Mouse (Mus musculus) heart, embryonic 16.5 days (tissue): ENCODE data around the gene Hoxc9. TPM values are rescaled to one million over a fixed set of nuclear protein-coding genes. Genes with fewer than 3 reads are reported as not detected.

ENCODE experiments used
- ATAC-seq: fragments of 200-750 bp; cut with Nextera tagmentation; replicated peaks from 2 replicates; pipeline ENCODE4 v1.8.0; 2017; ENCODE audit warnings: moderate number of reproducible peaks; ENCODE audit not compliant: insufficient read depth, low FRiP score; ENCODE audit errors: extremely low read depth
- H3K27ac ChIP-seq: fragments of 300-500 bp; sonication (generic); 2 replicates; pipeline ENCODE4 v1.5.1; 2014; ENCODE audit warnings: mild to moderate bottlenecking, low read length, control low read depth, moderate library complexity
- H3K27me3 ChIP-seq: fragments of 300-500 bp; sonication (generic); 2 replicates; pipeline ENCODE4 v1.6.1; 2014; ENCODE audit warnings: low read length, mixed read lengths; ENCODE audit not compliant: control insufficient read depth, insufficient read depth
- H3K36me3 ChIP-seq: fragments of 300-500 bp; sonication (generic); 2 replicates; pipeline ENCODE4 v1.6.1; 2014; ENCODE audit not compliant: control insufficient read depth, insufficient read depth
- H3K4me1 ChIP-seq: fragments of 300-500 bp; sonication (generic); 2 replicates; pipeline ENCODE4 v1.6.1; 2014; ENCODE audit warnings: low read length, mixed read lengths; ENCODE audit not compliant: control insufficient read depth, insufficient read depth
- H3K4me2 ChIP-seq: fragments of 300-500 bp; sonication (generic); 2 replicates; pipeline ENCODE4 v1.6.1; 2014; ENCODE audit warnings: low read depth, mild to moderate bottlenecking, control low read depth, low read length
- H3K4me3 ChIP-seq: fragments of 300-500 bp; sonication (generic); 2 replicates; pipeline ENCODE4 v1.5.1; 2014; ENCODE audit warnings: mild to moderate bottlenecking, control low read depth, low read length
- H3K9ac ChIP-seq: fragments of 300-500 bp; sonication (generic); 2 replicates; pipeline ENCODE4 v1.6.1; 2014; ENCODE audit warnings: low read length, control low read depth
- H3K9me3 ChIP-seq: fragments of 300-500 bp; sonication (generic); replicated peaks from 2 replicates; pipeline ENCODE4 v1.6.1; 2016; ENCODE audit warnings: low read length; ENCODE audit not compliant: control insufficient read depth
- WGBS: fragments of 180-500 bp; shearing (Covaris S2); extraction: QIAGEN DNeasy Blood & Tissue Kit; methylation state at CpG from one replicate; pipeline ENCODE4 v1.1.7; 2014; 5-methylcytosine and 5-hydroxymethylcytosine counted together
- polyA plus RNA-seq: library from polyadenylated mRNA; unstranded; fragments of >200 nt; fragmentation: Nextera tagmentation; extraction: Ambion mirVana; gene quantifications from 2 replicates; pipeline ENCODE4 v1.2.1, GENCODE M21; 2015

Hoxc9 gene
- polyA plus RNA-seq, 1 experiment from 2014 or later: not detected

- no peak overlapping the region for H3K9ac ChIP-seq
- no peaks in the 10 kb centered on the region for H3K9me3 ChIP-seq
- WGBS: 1% methylated on average over 14 of the region's 14 CpGs
- peaks cover 7% of the 10 kb centered on the region for H3K4me1 ChIP-seq
- peaks cover 93% of the 10 kb centered on the region for H3K27me3 ChIP-seq
- ATAC-seq: no peak
- 0 out of 2 replicates have a peak overlapping the region, but pooled peaks have one; percentile 46 for H3K4me2 ChIP-seq
- no peak overlapping the region for H3K4me3 ChIP-seq
- H3K27ac ChIP-seq: no peak overlapping the region
- H3K36me3 ChIP-seq: no peaks in the 10 kb centered on the region
These were observed 4.7 kb downstream of the Hoxc9 start for GRCm38 (mm10) chr15:102980912-102981311.

- under 1% methylated on average over 88 of the region's 88 CpGs for WGBS
- H3K9ac ChIP-seq: no peak overlapping the region
- H3K27ac ChIP-seq: no peak overlapping the region
- peaks cover 93% of the 10 kb centered on the region for H3K27me3 ChIP-seq
- peak overlapping the region; percentile 29 for H3K4me3 ChIP-seq
- H3K4me1 ChIP-seq: peaks cover 7% of the 10 kb centered on the region
- no peaks in the 10 kb centered on the region for H3K9me3 ChIP-seq
- H3K36me3 ChIP-seq: no peaks in the 10 kb centered on the region
- peak overlapping the region; percentile 46 for H3K4me2 ChIP-seq
- ATAC-seq: no peak
These were observed 5.4 kb downstream of the Hoxc9 start for GRCm38 (mm10) chr15:102981379-102982288.

GRCm38 (mm10) chr15:102983716-102984115, 7.5 kb downstream of the Hoxc9 start:
- H3K9me3 ChIP-seq: no peaks in the 10 kb centered on the region
- 2% methylated on average over 12 of the region's 12 CpGs for whole genome bisulfite sequencing
- no peak overlapping the region for H3K4me2 ChIP-seq
- H3K4me3 ChIP-seq: no peak overlapping the region
- ATAC-seq: no peak
- peaks cover 92% of the 10 kb centered on the region for H3K27me3 ChIP-seq
- no peaks in the 10 kb centered on the region for H3K36me3 ChIP-seq
- no peak overlapping the region for H3K9ac ChIP-seq
- peaks cover 7% of the 10 kb centered on the region for H3K4me1 ChIP-seq
- no peak overlapping the region for H3K27ac ChIP-seq

GRCm38 (mm10) chr15:102984521-102984920, 8.3 kb downstream of the Hoxc9 start:
- Histone ChIP-seq H3K4me3 (no peak overlapping the region), H3K9me3 (no peaks in the 10 kb centered on the region), H3K4me2 (no peak overlapping the region), H3K27ac (no peak overlapping the region), H3K4me1 (peaks cover 7% of the 10 kb centered on the region), H3K27me3 (peaks cover 92% of the 10 kb centered on the region), H3K9ac (no peak overlapping the region), H3K36me3 (no peaks in the 10 kb centered on the region)
- ATAC-seq: no peak
- WGBS: 4% methylated on average over 10 of the region's 10 CpGs

GRCm38 (mm10) chr15:102984925-102985324, 8.7 kb downstream of the Hoxc9 start:
- Histone ChIP-seq H3K4me2 (no peak overlapping the region), H3K4me1 (peaks cover 7% of the 10 kb centered on the region), H3K4me3 (no peak overlapping the region), H3K36me3 (no peaks in the 10 kb centered on the region), H3K9ac (no peak overlapping the region), H3K9me3 (no peaks in the 10 kb centered on the region), H3K27ac (no peak overlapping the region), H3K27me3 (peaks cover 91% of the 10 kb centered on the region)
- no peak for ATAC-seq
- 3% methylated on average over 3 of the region's 3 CpGs for WGBS

GRCm38 (mm10) chr15:102987124-102987833, 11.0 kb downstream of the Hoxc9 start:
- no peak overlapping the region for H3K4me2 ChIP-seq
- no peak overlapping the region for H3K9ac ChIP-seq
- H3K27ac ChIP-seq: no peak overlapping the region
- H3K4me1 ChIP-seq: no peaks in the 10 kb centered on the region
- 2% methylated on average over 21 of the region's 21 CpGs for WGBS
- peaks cover 89% of the 10 kb centered on the region for H3K27me3 ChIP-seq
- no peaks in the 10 kb centered on the region for H3K36me3 ChIP-seq
- H3K9me3 ChIP-seq: no peaks in the 10 kb centered on the region
- no peak overlapping the region for H3K4me3 ChIP-seq
- peak; percentile 41; the same call in 1 of the 2 replicates for ATAC-seq

GRCm38 (mm10) chr15:102988078-102988477, 11.8 kb downstream of the Hoxc9 start:
- H3K36me3 ChIP-seq: no peaks in the 10 kb centered on the region
- no peak for ATAC-seq
- peaks cover 90% of the 10 kb centered on the region for H3K27me3 ChIP-seq
- no peak overlapping the region for H3K4me3 ChIP-seq
- no peak overlapping the region for H3K4me2 ChIP-seq
- WGBS: 21% methylated on average over 5 of the region's 5 CpGs
- no peak overlapping the region for H3K27ac ChIP-seq
- H3K9ac ChIP-seq: no peak overlapping the region
- no peaks in the 10 kb centered on the region for H3K9me3 ChIP-seq
- no peaks in the 10 kb centered on the region for H3K4me1 ChIP-seq

- Histone ChIP-seq H3K4me1 (no peaks in the 10 kb centered on the region), H3K36me3 (no peaks in the 10 kb centered on the region), H3K27me3 (peaks cover 93% of the 10 kb centered on the region), H3K4me2 (peak within 1 kb of the TSS; percentile 10; the same call in 1 of the 2 replicates), H3K9ac (no peak within 1 kb of the TSS), H3K9me3 (no peaks in the 10 kb centered on the region), H3K27ac (no peak within 1 kb of the TSS), H3K4me3 (peak within 1 kb of the TSS; percentile 17; the same call in 1 of the 2 replicates)
- no peak for ATAC-seq
- WGBS: 2% methylated on average over 69 of the region's 69 CpGs
These were observed 14.5 kb downstream of the Hoxc9 start, which contains the start of gene Hoxc8 for GRCm38 (mm10) chr15:102990461-102991397. Gene Hoxc8 (plus strand): TSS chr15:102990607.
